Mouse (Mus musculus): Measurements from ENCODE around the gene Apol8. TPM values are rescaled to one million over a fixed set of nuclear protein-coding genes. Genes with fewer than 3 reads are reported as not detected.
A peak's percentile ranks its signal among the peaks of the same experiment; 100 is the strongest.

Gene Apol8
- polyA plus RNA-seq, 1 experiment: 0.58 TPM

DNA sequence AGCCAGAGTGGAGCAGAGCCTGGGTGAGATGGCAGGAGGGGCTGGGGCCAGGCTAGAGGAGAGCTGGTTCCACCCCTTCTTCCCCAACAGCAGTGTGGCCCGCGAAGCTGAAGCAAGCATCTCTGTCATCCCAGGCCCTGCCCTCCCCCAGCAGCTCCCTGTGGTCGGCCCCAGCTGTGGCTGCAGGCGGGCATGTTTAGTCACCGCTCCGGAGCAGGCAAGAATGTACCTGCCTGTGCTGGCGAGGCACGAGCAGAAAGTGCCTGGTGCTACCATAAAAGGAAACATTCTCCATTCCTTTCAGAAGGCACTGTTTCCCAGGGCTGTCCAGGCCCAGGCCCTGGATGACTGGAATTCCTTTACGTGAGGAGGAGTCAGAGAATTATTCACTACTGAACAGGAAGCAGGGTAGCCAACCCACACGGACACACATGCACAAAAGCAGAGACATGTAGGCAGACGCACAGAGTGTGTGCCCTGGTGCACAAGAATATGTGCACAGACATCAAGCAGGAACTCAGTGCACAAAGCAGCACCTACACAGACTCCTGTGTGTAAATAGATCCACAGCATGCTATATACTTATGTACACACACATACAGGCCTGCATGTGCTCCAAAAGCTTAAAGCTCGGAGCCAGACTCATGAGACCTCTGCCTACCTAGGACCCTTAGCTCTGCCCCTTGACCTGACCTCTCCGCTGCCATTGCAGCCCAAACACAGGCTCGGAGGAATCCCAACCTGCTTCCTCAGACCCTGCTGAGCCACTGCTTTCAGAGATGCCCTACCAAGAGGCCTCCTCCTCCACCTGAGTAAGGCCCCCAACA, 42.1 kb upstream of the Apol8 start:
- TF ChIP-seq CTCF (IDR thresholded peaks at IDR 0.05; ENCODE audit: borderline replicate concordance, insufficient read depth, low read length): no peak
- no peak for TF ChIP-seq POLR2A (IDR thresholded peaks at IDR 0.05; ENCODE audit: low read depth, low read length)
- Histone ChIP-seq H3K4me3 (ENCODE audit: insufficient read depth, low read length) (no peak overlapping the region), H3K4me1 (ENCODE audit: control insufficient read depth, insufficient read depth, low read length) (peaks cover 59% of the 10 kb centered on the region), H3K27ac (ENCODE audit: insufficient read depth, low read length) (peak overlapping the region; percentile 95)

DNA sequence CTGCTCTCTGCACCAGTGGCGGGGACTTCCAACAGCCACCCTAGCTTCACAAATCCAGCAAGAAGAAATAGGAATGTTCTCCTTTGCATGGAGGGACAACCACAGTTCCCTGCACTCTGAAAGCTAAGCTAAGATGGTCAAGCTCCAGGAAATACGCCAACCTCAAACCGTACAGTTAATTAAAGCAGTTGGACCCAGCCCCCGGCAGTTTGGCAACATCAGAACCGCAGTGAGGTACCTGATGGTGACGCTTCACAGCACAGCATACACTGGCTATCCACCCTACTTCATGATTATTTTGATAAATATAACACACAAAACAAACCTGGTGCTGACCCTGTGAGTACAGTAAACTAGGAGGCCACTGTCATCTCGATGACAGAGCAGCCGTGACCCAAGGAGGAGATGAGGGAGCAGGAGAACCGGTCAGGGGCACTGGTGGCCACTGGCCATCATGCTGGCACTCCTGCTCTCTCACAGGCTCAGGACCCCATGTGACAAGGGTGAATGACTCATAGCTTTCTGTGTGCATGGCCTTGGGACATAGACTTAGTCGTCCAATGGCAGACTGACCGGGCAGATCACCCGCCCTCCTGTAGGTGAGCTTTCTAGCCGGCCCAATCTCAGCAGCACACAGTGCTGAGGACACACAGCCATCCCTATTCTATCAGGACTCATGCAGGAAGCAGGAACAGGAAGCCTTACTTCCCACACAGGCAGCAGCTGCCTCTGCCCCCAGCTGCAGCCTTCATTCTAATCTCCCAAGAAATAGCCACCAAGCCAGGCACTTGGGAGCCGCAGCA, 41.0 kb upstream of the Apol8 start:
- H3K4me3 ChIP-seq (ENCODE audit: insufficient read depth, low read length): no peak overlapping the region
- H3K4me1 ChIP-seq (ENCODE audit: control insufficient read depth, insufficient read depth, low read length): peaks cover 55% of the 10 kb centered on the region
- H3K27ac ChIP-seq (ENCODE audit: insufficient read depth, low read length): peak overlapping the region; percentile 95
- TF ChIP-seq CTCF (IDR thresholded peaks at IDR 0.05; ENCODE audit: borderline replicate concordance, insufficient read depth, low read length) (no peak), POLR2A (IDR thresholded peaks at IDR 0.05; ENCODE audit: low read depth, low read length) (no peak)

DNA sequence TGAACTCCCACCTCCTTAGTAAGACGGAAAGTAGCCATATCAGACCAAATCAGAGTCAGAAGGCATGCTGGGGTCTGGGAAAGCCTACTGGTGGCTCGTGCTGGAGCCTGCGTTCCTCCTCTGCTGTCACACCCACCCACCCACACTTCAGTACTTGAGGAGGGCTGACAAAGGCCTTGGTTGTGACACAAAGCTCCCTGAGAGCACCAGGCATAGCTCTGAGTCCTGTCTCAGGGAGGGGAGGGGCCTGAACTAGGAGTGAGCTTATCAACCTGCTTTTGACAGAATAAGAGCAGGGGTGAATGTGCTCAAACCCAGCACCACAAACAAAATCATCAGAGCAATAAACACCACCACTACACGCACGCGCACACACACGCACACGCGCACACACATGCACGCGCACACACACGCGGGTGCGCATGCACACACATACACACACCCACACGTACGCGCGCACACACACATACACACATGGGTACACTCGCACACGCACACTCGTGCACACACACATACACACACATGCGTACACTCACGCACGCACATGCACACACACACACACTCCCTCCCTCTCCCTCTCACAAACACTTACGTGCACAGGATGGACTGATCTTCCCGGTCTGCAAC, 39.7 kb upstream of the Apol8 start:
- peaks cover 53% of the 10 kb centered on the region for H3K4me1 ChIP-seq (ENCODE audit: control insufficient read depth, insufficient read depth, low read length)
- H3K27ac ChIP-seq (ENCODE audit: insufficient read depth, low read length): peak overlapping the region; percentile 95
- TF ChIP-seq CTCF (IDR thresholded peaks at IDR 0.05; ENCODE audit: borderline replicate concordance, insufficient read depth, low read length) (no peak), POLR2A (IDR thresholded peaks at IDR 0.05; ENCODE audit: low read depth, low read length) (no peak)
- H3K4me3 ChIP-seq (ENCODE audit: insufficient read depth, low read length): no peak overlapping the region

DNA sequence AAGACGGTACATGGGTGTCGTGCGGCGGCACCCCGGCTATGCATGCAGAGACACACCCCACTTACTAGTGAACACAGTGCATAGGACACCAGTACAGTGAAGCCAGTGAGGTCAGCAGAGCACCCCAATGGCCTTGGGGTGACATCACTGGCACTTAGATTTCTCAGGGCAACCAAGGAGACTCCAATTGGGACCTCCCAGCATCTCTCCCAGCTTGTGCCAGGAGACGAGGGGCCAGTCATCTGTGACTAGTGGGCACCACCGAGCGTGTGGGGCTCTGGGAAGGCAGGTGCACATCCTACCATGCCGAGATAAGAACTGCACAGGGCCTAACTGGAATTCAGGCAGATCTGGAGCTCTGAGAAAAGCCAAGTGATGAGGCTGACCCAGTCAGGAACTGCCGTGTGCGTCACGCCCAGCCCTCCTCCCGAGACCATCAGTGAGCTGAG, 38.1 kb upstream of the Apol8 start:
- Histone ChIP-seq H3K27ac (ENCODE audit: insufficient read depth, low read length) (peak overlapping the region; percentile 95), H3K4me1 (ENCODE audit: control insufficient read depth, insufficient read depth, low read length) (peaks cover 44% of the 10 kb centered on the region), H3K4me3 (ENCODE audit: insufficient read depth, low read length) (no peak overlapping the region)
- TF ChIP-seq CTCF (IDR thresholded peaks at IDR 0.05; ENCODE audit: borderline replicate concordance, insufficient read depth, low read length): no peak
- no peak for TF ChIP-seq POLR2A (IDR thresholded peaks at IDR 0.05; ENCODE audit: low read depth, low read length)

DNA sequence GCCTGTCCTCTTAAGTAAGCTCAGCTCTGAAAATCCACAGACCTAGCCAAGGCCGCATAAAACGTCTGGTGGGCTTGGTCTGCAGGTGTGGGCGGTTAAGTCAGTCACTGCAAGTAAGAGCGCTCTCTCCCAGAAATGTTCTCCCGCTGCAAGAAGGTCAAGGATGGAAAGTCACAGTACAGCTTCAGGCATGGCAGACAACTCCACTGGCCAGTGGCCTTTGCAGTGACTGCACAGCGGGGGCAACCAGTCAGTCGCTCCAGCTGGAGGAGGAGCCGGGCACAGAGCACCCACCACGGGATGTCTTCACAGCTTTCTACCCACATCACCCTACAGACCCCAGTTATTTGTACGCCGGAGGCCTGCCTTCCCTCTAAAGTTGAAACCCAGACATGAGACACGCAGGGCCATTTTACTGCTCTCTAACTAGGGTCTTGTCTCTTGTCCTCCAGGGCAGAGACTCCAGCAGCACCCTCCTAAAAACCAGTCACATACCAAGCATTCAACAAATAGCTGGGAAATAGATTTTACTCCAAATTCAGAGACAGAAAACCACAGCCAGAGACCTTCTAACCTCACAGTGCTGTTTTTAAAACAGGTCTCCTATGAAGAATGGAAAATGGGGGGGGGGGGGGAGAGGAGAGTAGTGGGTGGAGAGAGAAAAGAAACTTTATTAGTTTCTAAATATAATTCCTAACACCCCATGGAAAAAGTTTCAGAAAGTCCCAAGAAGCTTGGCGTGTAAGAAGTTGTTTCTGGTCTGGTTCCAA, 37.5 kb upstream of the Apol8 start:
- H3K4me1 ChIP-seq (ENCODE audit: control insufficient read depth, insufficient read depth, low read length): peaks cover 38% of the 10 kb centered on the region
- H3K27ac ChIP-seq (ENCODE audit: insufficient read depth, low read length): peak overlapping the region; percentile 95
- no peak for TF ChIP-seq POLR2A (IDR thresholded peaks at IDR 0.05; ENCODE audit: low read depth, low read length)
- TF ChIP-seq CTCF (IDR thresholded peaks at IDR 0.05; ENCODE audit: borderline replicate concordance, insufficient read depth, low read length): no peak
- no peak overlapping the region for H3K4me3 ChIP-seq (ENCODE audit: insufficient read depth, low read length)

DNA sequence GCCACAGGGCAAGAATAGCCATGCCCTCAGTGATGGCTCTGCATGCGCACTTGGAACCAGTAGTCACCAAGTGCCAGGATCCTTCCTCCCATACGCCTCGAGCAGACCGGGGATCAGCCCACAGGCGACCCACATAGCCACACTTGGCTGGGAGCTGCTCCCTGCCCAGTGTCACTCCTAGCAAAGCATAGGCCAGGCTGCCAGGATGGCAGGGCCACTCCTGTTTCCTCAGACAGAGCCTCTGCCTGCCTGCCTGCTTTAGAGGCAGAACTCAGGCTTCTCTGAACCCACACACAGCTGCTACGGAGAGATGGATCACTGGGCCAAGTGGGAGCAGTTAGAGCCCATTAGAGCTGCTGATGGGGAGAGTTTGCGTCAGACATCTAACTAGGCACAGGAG, 36.8 kb upstream of the Apol8 start:
- Histone ChIP-seq H3K27ac (ENCODE audit: insufficient read depth, low read length) (peak overlapping the region; percentile 66; the same call in 1 of the 2 replicates), H3K4me3 (ENCODE audit: insufficient read depth, low read length) (no peak overlapping the region), H3K4me1 (ENCODE audit: control insufficient read depth, insufficient read depth, low read length) (peaks cover 35% of the 10 kb centered on the region)
- TF ChIP-seq CTCF (IDR thresholded peaks at IDR 0.05; ENCODE audit: borderline replicate concordance, insufficient read depth, low read length) (no peak), POLR2A (IDR thresholded peaks at IDR 0.05; ENCODE audit: low read depth, low read length) (no peak)

DNA sequence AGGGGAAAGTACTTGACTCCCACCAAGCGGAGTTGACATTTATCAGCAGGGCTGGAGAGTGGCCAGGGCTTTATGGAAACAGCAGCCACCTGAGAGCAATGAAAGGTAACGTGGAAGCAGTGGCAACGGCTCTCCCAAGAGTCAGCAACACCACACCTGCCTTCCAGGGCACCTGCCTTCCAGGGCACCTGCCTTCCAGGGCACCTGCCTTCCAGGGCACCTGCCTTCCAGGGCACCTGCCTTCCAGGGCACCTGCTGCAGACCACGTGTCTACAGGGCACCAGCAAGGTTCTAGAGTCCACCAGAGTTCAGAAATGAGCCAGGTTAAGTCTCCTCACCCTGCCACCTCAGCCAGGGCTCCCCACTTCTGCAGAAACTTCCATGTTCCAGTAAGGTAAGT, 36.3 kb upstream of the Apol8 start:
- H3K4me3 ChIP-seq (ENCODE audit: insufficient read depth, low read length): no peak overlapping the region

DNA sequence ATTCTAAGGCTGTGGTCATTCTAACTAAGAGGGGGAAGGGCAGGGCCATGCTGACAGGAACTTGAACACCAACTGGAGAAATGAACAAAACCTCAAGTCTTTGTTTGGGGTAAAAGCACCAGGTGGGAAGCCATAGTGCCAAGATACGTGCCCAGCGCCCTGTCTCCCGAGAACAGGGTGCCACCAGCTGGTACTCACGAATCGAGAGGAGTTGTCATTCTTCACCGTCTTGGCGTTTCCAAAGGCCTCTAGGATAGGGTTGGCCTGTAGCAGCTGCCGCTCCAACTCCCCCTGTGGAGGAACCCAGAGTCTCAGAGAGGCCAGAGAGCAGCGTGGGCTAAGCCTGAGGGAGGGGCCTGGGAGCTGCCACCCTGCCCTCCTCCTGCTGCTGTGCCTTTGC, 35.3 kb upstream of the Apol8 start:
- no peak for TF ChIP-seq POLR2A (IDR thresholded peaks at IDR 0.05; ENCODE audit: low read depth, low read length)
- TF ChIP-seq CTCF (IDR thresholded peaks at IDR 0.05; ENCODE audit: borderline replicate concordance, insufficient read depth, low read length): no peak
- peaks cover 20% of the 10 kb centered on the region for H3K4me1 ChIP-seq (ENCODE audit: control insufficient read depth, insufficient read depth, low read length)
- no peak overlapping the region for H3K27ac ChIP-seq (ENCODE audit: insufficient read depth, low read length)
- no peak overlapping the region for H3K4me3 ChIP-seq (ENCODE audit: insufficient read depth, low read length)

More for the DNA sequence above, 36.3 kb upstream of the Apol8 start:
- Histone ChIP-seq H3K27ac (ENCODE audit: insufficient read depth, low read length) (no peak overlapping the region), H3K4me1 (ENCODE audit: control insufficient read depth, insufficient read depth, low read length) (peaks cover 31% of the 10 kb centered on the region)
- TF ChIP-seq POLR2A (IDR thresholded peaks at IDR 0.05; ENCODE audit: low read depth, low read length): no peak
- no peak for TF ChIP-seq CTCF (IDR thresholded peaks at IDR 0.05; ENCODE audit: borderline replicate concordance, insufficient read depth, low read length)

Data from embryonic fibroblast, embryonic 13.5 days (primary cell).